Mouse (Mus musculus): Measurements from ENCODE around the gene Prep.

DNA sequence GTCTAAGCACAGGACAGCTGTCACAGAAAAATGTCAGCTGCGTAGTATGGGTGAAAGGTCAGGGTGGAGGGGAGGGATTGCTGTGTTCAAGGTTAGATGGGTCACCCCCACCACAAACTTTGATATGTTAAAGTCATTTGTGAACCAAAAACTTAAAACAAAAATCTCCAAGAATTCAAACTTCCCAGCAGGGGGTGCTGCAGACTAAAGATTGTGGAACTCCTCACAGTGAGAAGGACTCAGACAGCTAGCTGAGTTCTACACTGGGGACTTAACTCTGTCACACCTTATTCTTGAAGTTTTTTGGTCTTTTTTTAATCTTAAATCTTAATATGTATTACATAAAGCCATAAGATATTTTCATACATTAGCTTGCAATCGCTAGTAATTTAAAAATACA, 31.7 kb downstream of the Prep start:
- TF ChIP-seq CTCF (conservative IDR thresholded peaks at IDR 0.05; ENCODE audit: insufficient read depth, insufficient read length, low read depth, low read length) (peak; percentile 28; the same call in 1 of the 2 replicates), POLR2A (IDR thresholded peaks at IDR 0.05; ENCODE audit: low read depth, low read length) (no peak)
